Mouse (Mus musculus) lung, adult 2 months (tissue): ENCODE results near the gene Klk1b16.

ENCODE experiments used
- CTCF ChIP-seq: fragments of 200-500 bp; IDR thresholded peaks from 2 replicates; pipeline ENCODE4 v1.5.1; 2011; ENCODE audit warnings: mild to moderate bottlenecking, low read length, control low read depth; ENCODE audit not compliant: insufficient read depth
- POLR2A ChIP-seq: fragments of 200-500 bp; IDR thresholded peaks from 2 replicates; pipeline ENCODE4 v1.6.1; 2011; ENCODE audit warnings: low read depth, mild to moderate bottlenecking, control low read depth, low read length, borderline replicate concordance; ENCODE audit errors: extremely low read depth

- TF ChIP-seq CTCF (no peak), POLR2A (no peak)
These were observed 13.1 kb upstream of the Klk1b16 start for GRCm38 (mm10) chr7:44123445-44123844.
